Mouse (Mus musculus): ENCODE measurements around the gene Slc22a15.

Gene Slc22a15

DNA sequence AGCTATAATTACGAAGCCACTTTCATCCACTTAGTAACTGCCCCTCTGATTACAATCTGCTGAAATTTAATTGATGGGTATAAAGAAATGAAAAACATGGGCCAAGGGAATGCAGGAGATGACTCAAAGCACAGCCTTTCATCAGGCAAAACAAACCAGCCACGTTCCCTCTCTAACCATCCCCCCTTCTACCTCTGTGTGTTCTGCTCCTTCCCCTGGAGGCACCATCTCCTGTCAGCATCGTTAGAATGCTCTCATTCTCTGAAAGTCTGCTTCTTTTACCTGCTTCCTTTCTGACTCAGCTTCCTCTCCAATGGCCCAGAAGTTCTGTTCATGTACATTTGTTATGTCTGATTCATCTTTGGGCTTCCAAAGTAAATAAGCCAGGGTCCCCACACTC, 6.6 kb downstream of the Slc22a15 start:
- no peak for DNase-seq (ENCODE audit: low spot score in 2 of 2)

- DNase-seq (ENCODE audit: low spot score in 2 of 2) = no peak
These were observed 7.7 kb downstream of the Slc22a15 start for GRCm38 (mm10) chr3:101916525-101916924.

- DNase-seq (ENCODE audit: low spot score in 2 of 2) = no peak
These were observed 9.0 kb downstream of the Slc22a15 start for GRCm38 (mm10) chr3:101915048-101915801.

- no peak for DNase-seq (ENCODE audit: low spot score in 2 of 2)
These were observed 10.0 kb downstream of the Slc22a15 start for GRCm38 (mm10) chr3:101914266-101914665.

- no peak for DNase-seq (ENCODE audit: low spot score in 2 of 2)
These were observed 12.2 kb downstream of the Slc22a15 start for GRCm38 (mm10) chr3:101912041-101912440.

- DNase-seq (ENCODE audit: low spot score in 2 of 2) = no peak
These were observed 17.2 kb downstream of the Slc22a15 start for GRCm38 (mm10) chr3:101907049-101907448.

- DNase-seq (ENCODE audit: low spot score in 2 of 2) = no peak
These were observed 19.5 kb downstream of the Slc22a15 start for GRCm38 (mm10) chr3:101904776-101905175.

- DNase-seq (ENCODE audit: low spot score in 2 of 2) = no peak
These were observed 21.2 kb downstream of the Slc22a15 start for GRCm38 (mm10) chr3:101903091-101903490.

DNA sequence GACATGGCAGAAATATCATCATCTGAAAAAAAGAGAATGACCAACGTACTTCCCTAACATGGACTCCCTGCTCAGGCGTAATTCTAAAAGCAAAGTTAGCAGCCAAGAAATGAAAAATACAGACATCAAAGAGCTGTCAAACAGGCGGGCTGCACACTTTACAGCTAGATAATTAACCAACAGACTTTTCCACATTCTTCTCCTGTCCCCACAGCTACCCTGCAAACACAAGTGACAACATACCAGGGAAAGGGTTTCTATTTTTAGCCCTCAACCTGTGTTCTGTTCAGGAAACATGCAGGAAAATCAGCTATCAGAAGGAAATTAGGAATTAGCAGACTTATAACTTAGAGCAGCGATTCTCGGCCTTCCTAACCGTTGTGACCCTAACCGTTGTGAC, 21.9 kb downstream of the Slc22a15 start:
- no peak for DNase-seq (ENCODE audit: low spot score in 2 of 2)

GRCm38 (mm10) chr3:101897377-101897974, 26.8 kb downstream of the Slc22a15 start:
- no peak for DNase-seq (ENCODE audit: low spot score in 2 of 2)

DNA sequence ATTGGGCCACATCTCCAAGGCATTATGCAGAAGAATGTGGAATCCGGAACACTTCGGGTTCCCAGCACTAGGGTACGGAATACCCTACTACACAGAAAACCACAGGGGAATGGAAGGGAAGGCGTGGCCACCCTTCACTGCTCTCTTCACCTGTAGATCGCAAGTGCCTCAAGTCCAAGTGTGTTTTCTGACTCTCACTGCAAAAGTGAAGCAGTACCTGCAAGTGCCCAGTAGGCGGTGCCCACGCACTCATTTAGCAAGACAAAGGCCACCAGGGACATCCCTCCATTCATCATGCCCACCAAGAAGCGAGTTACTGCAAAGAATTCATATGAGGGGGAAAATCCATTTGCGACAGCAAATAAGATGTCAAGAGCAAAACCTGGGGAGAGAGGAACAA, 27.4 kb downstream of the Slc22a15 start:
- DNase-seq (ENCODE audit: low spot score in 2 of 2) = peak; percentile 37 to 57

GRCm38 (mm10) chr3:101895376-101895910, 28.8 kb downstream of the Slc22a15 start:
- DNase-seq (ENCODE audit: low spot score in 2 of 2) = no peak

DNA sequence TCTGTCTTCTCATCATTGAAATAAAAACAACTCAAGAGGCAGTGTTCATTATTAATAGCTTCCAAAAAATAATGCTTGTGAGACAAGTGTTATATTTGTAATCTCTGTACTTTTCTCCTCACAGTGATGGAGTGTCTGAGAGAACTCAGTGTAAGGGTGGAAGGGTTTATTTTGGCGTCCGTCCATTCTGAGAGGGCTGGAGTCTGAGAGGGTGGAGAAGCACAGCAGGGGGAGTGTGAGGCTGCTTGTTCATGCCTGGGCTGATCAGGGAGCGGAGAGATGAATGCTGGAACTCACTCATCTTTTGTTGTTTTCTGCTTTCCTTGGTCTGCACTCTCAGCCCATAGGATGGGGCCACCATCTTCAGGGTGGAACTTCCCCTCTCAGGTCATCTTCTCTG, 38.7 kb downstream of the Slc22a15 start:
- DNase-seq (ENCODE audit: low spot score in 2 of 2) = peak; percentile 22 to 40

DNA sequence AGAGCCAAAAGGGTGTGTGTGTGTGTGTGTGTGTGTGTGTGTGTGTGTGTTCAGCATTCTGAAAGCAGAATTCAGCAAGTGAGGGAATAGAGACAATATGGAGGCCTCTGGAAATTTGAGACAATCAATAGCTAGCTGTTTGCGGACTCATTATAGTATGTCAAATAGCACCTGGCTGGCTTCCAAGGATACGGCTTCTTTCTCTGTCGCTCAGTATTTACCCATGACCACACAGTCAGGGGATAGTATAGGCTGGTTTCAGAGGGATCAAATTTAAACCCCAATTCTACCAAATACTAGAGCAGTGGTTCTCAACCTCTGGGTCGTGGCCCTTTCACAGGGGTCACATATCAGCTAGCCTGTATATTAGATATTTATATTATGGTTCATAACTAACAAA, 39.2 kb downstream of the Slc22a15 start:
- no peak for DNase-seq (ENCODE audit: low spot score in 2 of 2)

DNA sequence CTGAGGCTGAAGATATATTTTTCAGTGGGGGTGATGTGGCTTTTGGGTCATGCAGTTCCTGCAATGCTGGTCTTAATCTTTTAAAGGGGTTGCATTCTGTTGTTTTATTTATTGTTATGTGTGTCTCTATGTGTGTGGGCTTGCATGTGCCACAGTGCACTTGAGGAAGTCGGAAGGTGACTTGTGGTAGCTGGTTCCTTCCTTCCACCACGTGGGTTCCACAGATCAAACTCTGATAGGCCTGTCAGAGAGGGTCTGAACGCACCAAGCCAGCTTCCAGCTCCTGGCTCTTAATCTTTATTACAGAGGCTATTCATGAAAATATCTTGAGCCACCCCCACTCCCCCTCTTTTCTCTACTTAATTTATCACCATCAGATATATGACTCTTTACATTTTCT, 40.4 kb downstream of the Slc22a15 start:
- DNase-seq (ENCODE audit: low spot score in 2 of 2) = no peak

GRCm38 (mm10) chr3:101881721-101882120, 42.5 kb downstream of the Slc22a15 start:
- no peak for DNase-seq (ENCODE audit: low spot score in 2 of 2)

- no peak for DNase-seq (ENCODE audit: low spot score in 2 of 2)
These were observed 43.4 kb downstream of the Slc22a15 start for GRCm38 (mm10) chr3:101880818-101881217.

- DNase-seq (ENCODE audit: low spot score in 2 of 2) = no peak
These were observed 46.1 kb downstream of the Slc22a15 start for GRCm38 (mm10) chr3:101878136-101878535.

DNA sequence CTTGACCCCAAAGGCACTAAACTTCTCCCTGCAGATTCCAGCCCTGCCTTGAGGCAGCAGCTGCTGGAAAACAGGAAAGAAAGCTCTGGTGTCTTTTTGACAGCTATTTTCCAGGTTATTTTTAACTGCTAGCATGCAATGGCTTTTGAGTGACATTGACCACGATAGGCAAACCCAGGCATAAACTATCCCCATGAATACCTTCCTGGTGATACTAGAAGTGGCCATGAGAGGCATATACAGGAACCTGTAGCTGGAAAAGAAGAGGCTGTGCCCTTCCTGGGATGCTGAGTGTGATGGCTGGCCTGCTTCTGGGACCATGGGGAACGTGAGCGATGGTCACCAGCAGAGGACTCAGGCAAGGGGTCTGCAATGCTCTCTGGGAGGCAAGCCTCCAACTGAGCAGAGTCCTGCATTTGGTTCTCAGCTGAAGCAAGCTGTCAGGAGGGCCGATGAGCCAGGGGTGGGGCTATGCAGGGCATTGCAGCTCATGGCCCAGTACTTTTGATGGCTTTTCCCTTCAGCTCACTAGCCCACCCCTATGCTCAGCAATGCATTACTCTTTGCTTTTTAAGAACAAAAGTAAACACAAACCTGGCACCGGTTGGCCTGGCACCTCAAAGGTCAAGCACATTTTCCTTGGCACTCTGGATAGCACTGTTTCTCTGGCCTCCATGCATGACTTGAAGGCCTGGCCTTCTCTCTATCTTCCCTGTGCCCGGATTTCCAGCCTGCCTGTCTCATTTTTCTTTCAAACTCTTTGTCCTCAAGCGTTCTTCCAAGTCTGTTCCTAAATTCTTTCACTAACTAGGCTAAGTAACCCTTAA, 47.6 kb downstream of the Slc22a15 start:
- DNase-seq (ENCODE audit: low spot score in 2 of 2) = no peak

- no peak for DNase-seq (ENCODE audit: low spot score in 2 of 2)
These were observed 48.9 kb downstream of the Slc22a15 start for GRCm38 (mm10) chr3:101875258-101875920.

DNA sequence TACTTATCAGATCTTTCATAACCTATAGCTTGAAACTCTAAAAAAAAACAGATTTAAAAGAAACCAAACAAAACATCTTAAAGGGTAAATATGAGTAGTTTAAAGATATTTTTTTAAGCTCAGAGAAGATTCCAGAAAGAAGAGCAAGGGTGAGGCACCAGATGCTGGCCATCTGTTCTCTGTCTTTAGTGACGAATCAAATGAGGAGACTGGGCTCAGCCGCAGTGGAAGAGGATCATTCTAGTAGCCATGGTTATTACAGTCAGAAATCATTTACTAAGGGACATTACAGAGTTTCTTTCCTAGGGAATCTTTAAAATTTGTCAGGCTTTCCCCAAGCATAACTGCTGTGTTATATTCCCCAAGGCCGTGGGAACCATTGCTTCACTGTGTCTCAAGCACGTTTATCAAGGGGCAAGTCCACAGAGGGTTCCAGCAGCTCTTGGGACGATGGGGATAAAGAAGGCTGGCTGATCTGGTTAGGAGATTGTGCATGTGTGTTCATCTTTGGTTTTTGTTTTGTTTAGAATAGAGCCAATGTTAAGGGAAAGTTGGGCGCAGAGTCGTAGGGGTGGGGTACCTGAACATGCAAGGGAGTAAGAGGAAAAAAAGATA, 51.1 kb downstream of the Slc22a15 start:
- DNase-seq (ENCODE audit: low spot score in 2 of 2) = no peak

All from urinary bladder, postnatal 36 days (tissue).